Mouse (Mus musculus): ENCODE measurements at regions not wholly inside any gene's neighbourhood (a gene's known extent, or its start where the extent isn't known, plus 50 kb on each side); places are given as distances from the start of the nearest gene placed in this dataset.
A peak's percentile ranks its signal among the peaks of the same experiment; 100 is the strongest.

DNA sequence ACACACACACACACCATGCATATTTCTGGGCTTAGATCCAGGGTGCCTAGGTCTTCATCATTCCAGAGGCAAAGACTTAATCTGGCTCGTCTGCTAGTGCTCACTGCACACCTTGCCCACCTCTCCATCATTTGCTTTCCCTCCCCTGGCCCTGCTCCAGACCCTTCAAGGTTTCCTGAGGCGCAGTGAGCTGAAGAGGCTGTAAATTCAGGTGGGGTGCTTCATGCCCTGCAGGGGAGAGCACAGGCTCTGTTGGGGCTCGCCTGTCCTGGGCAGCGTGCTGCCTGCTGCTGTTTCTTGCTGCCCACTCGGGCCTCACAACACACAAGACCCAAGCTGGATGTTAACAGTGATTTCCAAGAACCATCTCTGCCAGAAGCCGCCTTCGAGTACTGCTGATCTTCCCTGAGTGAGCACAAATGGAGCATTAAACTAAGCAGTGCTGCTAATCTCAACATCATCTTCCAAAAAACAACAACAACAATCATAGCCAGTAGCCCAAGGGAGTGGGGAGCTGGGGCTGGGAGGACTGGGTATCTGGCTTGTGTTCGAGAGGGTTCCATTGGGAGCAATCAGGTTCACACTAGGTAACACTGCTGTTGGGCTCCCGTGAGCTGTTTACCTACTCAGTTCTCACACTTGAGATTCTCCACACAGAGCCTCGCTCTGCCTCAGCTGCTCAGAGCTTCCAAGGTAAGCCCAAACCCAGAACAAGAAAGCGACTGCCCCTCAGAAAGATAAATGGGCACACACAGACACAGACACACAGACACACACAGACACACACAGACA lies 181.1 kb downstream of the Wdr11 start:
- no peak for DNase-seq

GRCm38 (mm10) chr7:129774261-129774861 lies 182.7 kb downstream of the Wdr11 start:
- DNase-seq: peak; percentile 72

DNA sequence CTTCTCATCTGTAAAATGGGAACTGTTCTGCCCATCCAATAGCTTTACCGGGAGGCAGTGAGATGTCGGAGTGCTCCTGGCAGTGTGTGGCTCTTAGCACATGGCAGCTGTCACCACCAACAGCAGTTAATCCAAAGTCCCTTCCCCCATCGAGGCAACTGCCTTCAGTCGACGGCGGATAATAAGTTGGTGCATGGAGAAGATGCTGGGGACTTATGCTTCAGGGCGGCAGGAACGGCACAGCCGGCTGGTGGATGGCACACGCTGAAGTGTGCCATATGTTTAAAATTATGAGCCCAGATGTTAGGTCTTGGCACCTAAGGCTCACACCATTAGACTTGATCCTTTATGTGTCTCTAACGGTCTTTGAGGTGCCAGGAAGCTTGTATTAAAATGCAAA lies 183.5 kb downstream of the Wdr11 start:
- no peak for DNase-seq

DNA sequence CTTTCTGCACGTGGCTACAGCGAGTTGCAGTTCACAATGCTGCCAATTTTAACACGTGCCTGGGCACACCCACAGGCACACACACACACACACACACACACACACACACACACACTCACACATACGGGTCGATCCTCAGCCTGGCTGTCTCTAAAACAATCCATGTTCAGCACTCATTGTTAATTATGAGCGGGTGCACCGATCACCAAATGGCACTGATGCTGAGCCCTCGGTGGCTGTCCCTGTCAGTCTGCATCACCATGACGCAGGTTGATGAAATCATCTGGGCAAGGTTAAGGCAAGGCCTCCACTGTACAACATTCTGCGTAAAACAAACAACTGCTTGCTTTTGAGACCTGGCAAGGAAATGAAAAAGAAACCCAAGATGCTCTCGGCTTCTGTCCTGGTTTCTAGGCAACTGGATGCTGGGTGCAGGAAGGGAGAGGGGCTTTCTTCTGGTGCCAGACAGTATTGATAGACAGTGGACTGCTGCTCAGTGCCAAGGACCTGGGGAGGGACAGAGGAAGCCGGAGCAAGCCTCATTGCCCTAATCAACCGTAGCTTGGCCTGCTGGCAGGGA lies 187.3 kb downstream of the Wdr11 start:
- no peak for DNase-seq

- no peak for DNase-seq
Observed at GRCm38 (mm10) chr7:129779939-129780338, 188.3 kb downstream of the Wdr11 start.

GRCm38 (mm10) chr7:129781756-129782155 lies 190.1 kb downstream of the Wdr11 start:
- DNase-seq: no peak

GRCm38 (mm10) chr7:129784966-129785365 lies 193.3 kb downstream of the Wdr11 start:
- DNase-seq: no peak

GRCm38 (mm10) chr7:129787011-129787410 lies 195.3 kb downstream of the Wdr11 start:
- DNase-seq: no peak

- DNase-seq: no peak
Observed at GRCm38 (mm10) chr7:129787736-129788135, 196.1 kb downstream of the Wdr11 start.

GRCm38 (mm10) chr7:129789461-129789860 lies 197.8 kb downstream of the Wdr11 start:
- DNase-seq: no peak

DNA sequence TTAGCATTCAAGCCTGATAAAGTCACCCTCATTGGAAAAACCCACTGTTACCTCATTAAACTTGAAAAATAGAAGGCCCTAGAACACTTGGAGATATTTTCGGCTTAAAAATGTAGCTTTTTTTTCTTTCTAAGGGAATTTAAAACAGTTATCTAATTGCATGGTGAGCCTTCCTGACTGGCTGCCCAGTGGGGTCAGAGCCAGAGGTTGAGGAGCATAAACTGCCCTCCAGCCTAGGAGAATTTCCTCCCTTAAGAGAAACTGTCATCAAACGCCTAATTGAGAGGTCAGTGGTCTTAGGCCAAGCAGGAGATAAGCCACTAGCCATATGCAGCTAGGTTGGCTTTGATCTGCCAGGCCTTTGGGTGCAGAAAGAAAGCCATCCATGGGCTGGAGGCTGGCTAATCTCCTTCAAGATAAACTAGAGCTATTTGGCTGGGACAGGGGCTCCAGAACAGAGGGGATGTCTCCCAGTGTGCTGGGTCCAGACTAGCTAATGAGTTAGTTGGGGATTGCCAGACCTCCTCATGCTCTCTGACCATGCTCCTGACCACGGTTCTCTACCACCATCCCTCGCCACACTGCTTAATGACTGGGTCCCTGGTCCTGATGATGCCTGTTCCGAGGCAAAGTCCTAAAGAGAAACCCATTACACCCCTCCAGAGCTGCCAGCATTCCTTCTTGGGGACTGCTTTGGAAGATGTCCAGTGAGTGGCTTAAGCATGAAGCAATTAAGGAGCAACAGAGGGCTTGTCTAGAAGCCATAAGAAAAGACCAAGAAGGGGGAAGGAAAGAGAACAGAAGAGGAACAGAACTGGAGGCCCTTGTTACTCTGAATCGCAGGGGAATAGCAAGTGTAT lies 199.2 kb downstream of the Wdr11 start:
- DNase-seq: no peak

DNA sequence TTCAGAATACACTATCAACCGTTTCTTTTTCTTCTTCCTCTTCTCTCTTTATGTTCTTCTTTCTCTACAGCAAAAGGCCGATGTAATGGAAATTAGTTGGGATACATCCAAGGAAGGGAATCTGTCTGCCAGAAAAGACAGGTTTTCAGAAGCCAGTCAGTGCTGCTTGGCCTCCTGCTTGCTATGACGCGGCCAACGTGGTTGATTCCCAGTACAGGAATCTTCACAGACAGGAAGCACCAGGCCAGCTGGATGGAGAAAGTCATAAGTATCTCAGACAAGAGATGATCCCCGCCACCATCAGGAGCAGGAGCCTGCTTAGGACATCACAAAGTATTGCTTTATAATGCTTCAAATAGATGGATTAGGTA lies 199.8 kb downstream of the Wdr11 start:
- no peak for DNase-seq

DNA sequence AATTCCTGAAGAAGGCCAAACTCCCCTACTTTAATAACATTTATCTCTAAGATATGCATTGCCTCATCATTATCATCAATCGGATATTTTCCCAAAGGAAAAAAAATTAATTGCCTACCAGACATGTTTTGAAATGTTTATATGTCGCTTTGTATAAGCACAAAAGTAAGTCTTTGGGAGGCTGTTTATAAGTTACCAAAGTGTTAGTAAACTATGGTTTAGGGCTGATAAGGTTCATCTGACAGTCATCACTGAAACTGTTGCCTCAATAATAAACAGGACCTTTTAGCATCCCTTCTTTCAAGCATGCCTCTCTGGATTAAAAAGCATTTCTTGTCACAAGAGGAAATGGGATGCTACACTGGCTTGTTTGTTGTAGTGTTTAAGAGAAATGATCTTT lies 202.1 kb downstream of the Wdr11 start:
- no peak for DNase-seq

- no peak for DNase-seq
Observed at GRCm38 (mm10) chr7:129794276-129794675, 202.6 kb downstream of the Wdr11 start.

DNA sequence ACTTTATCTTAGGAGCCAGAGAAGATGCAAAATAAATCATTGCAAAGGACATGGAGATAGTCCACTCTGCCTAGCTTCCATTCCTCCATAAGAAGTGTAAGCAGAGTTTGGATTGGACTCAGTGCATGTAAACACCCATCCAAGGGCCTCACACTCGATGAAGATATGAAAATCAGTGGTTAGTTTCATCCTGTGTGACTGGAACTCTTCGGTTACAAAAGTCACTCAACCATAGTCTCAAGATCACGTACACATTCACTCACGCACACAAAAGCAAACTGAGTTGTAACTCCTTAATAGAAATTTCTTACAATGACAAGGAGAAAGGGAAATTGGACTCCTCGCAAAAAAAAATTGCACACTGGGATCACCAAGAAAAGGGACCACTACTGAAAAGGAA lies 206.9 kb downstream of the Wdr11 start:
- DNase-seq: no peak

DNA sequence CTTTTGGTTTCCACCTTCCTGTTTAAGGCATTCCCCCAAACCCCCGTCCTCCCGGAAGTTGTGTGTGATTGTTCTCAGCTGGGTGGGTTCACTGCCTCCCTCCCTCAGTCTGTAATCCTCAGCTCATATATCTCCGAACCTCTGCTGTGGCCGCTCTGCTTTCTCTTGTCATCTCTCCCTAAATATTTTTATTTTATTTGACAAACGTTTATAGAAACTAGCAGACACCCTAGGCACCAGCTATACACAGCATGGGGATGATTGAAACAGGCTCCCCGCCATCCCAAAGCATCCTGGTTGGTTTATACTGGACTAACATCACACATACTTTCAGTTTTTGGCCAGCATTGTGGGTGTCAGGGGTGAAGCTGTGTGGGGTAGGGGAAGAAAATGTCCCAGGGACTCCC lies 208.8 kb downstream of the Wdr11 start:
- no peak for DNase-seq

- no peak for DNase-seq
Observed at GRCm38 (mm10) chr7:129801431-129801847, 209.8 kb downstream of the Wdr11 start.

DNA sequence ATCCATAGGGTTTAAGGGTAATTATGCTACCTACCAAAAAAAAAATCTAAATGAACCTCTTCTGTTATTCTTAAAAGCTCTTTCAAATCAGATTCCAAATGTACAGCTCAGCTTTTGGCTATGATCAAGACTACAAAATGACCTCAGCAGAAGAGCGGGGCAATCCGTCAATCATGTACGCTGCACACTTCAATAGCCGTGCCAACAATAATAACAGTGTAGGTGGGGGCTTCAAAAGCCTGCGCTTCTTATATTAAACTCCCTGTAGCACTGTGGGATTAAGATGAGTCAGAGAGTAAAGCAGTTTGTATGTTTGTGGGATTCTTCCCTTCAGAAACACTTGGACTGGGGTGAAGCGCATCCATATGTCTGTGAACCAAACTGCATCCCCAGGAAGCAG lies 210.5 kb downstream of the Wdr11 start:
- no peak for DNase-seq

DNA sequence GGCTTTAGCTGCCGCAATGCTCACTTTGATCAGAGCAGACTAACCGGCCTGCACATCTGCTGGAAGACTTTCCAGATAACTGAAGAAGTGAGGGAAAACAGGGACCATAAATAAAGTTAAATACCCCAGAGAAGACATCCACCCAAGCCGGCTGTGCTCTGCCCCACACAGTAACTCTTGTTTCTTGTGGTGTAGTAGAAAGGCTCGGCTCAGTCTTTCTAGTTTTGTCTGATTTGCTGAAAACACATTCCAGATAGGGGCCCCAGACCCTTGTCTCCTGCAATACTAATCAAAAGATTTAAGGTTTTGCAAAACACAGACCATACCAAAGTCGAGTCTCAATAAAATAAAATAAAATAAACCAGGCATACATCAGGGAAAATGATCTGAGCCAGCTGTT lies 213.7 kb downstream of the Wdr11 start:
- DNase-seq: no peak

DNA sequence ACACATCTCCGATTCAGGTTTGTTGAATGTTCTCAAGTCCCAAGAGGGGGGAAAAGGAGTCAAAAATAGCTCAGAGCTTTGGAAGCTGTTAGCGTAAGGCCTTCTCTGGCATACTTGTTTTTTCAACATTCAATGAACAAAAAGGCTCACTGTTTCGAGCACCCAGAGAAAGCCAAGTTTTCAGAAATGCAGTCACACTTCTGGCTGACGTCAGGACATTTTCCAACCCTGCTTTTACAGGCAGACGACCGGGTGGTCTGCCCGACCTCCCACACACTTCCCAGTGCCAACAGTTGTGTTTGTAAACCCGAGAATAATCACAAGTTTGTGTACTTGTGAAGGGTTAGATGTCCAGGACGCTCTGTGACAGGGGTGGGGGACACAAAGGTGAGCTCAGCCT lies 218.5 kb downstream of the Wdr11 start:
- DNase-seq: no peak

GRCm38 (mm10) chr7:129810565-129810964 lies 218.9 kb downstream of the Wdr11 start:
- DNase-seq: no peak

- DNase-seq: no peak
Observed at GRCm38 (mm10) chr7:129814149-129814860, 222.6 kb downstream of the Wdr11 start.

- DNase-seq: no peak
Observed at GRCm38 (mm10) chr7:129818833-129819232, 227.2 kb downstream of the Wdr11 start.

All from cerebellum, adult 11 months (tissue).